Mouse (Mus musculus): Measurements from ENCODE around the gene Rps18. TPM values are rescaled to one million over a fixed set of nuclear protein-coding genes. Genes with fewer than 3 reads are reported as not detected.

The Rps18 gene
- total and polyA plus RNA-seq, 2 experiments from 2014 or later, result 845 to 1,548 TPM

DNA sequence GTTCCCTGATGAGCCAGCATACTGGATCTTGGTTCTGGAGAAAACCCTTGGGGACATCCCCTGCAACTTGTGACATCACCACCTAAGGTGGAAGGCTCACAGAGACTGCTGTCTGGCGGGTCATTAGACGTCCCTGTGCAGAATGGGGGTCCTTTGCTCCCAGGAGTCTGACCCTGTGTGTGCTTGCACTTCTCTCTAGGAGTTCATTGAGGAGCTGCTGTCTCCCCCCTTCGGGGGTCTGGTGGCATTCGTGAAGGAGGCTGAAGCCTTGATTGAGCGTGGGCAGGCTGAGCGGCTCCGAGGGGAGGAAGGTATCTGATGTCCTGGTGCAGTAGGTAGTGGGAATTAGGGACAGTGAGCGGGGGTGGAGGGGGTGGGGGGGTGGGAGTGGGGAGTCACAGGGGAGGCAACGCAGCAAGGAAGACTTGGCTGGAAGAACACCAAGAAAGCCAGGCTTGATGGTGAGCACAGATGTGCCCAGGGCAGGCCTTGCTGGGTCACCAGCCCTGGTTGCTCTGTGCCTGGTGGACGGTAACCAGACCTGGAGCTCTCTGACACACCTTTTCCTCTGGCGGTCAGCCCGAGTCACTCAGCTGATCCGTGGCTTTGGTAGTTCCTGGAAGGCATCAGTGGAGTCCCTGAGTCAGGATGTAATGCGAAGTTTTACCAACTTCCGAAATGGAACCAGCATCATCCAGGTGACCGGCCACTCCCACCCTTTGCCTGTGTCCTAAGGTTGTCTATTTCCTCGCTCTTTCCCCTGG lies 9.5 kb upstream of the Rps18 start:
- 90% methylated on average over 17 of the region's 17 CpGs for WGBS
- H3K9ac ChIP-seq (replicated peaks; ENCODE audit: low read depth, low read length), result no peak overlapping the region
- no peaks in the 10 kb centered on the region for H3K4me1 ChIP-seq (ENCODE audit: control insufficient read depth, insufficient read depth)
- H3K9me3 ChIP-seq (replicated peaks; ENCODE audit: control insufficient read depth, low read length), result peaks cover 3% of the 10 kb centered on the region; the same call in 1 of the 2 replicates
- peaks cover 39% of the 10 kb centered on the region for H3K36me3 ChIP-seq (replicated peaks; ENCODE audit: control insufficient read depth, insufficient read depth, low read length)
- H3K4me3 ChIP-seq (ENCODE audit: low read depth, low read length), result no peak overlapping the region
- H3K27ac ChIP-seq (ENCODE audit: low read depth), result no peak overlapping the region
- TF ChIP-seq CTCF (IDR thresholded peaks at IDR 0.05; ENCODE audit: low read depth) (no peak), EP300 (IDR thresholded peaks at IDR 0.05; ENCODE audit: low read depth) (no peak)
- H3K4me2 ChIP-seq (ENCODE audit: low read depth, low read length), result no peak overlapping the region
- ATAC-seq (ENCODE audit: insufficient read depth, low read depth) (no peak), DNase-seq (ENCODE audit: low spot score) (no peak)
- no peaks in the 10 kb centered on the region for H3K27me3 ChIP-seq (ENCODE audit: control insufficient read depth, insufficient read depth, low read length)

DNA sequence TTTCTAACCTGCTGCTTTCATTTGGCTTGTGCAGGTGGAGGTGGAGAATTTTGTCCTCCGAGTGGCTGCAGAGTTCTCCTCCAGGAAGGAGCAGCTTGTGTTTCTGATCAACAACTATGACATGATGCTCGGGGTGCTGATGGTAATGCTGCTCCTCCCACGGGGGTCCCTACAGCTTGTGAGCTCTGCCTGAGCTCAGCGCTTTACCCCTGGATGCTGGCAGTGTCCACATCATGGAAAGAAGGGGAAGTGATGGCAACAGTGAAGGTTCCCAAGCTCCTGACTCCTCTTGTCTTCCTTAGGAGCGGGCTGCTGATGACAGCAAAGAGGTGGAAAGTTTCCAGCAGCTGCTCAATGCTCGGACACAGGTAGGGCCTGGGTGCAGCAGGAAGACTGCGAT lies 7.1 kb upstream of the Rps18 start:
- Histone ChIP-seq H3K9me3 (replicated peaks; ENCODE audit: control insufficient read depth, low read length) (no peaks in the 10 kb centered on the region), H3K9ac (replicated peaks; ENCODE audit: low read depth, low read length) (no peak overlapping the region), H3K4me3 (ENCODE audit: low read depth, low read length) (no peak overlapping the region), H3K27ac (ENCODE audit: low read depth) (no peak overlapping the region), H3K4me1 (ENCODE audit: control insufficient read depth, insufficient read depth) (no peaks in the 10 kb centered on the region), H3K4me2 (ENCODE audit: low read depth, low read length) (no peak overlapping the region), H3K27me3 (ENCODE audit: control insufficient read depth, insufficient read depth, low read length) (no peaks in the 10 kb centered on the region), H3K36me3 (replicated peaks; ENCODE audit: control insufficient read depth, insufficient read depth, low read length) (peaks cover 59% of the 10 kb centered on the region)
- ATAC-seq (ENCODE audit: insufficient read depth, low read depth) (no peak), DNase-seq (ENCODE audit: low spot score) (no peak)
- TF ChIP-seq CTCF (IDR thresholded peaks at IDR 0.05; ENCODE audit: low read depth), result no peak
- TF ChIP-seq EP300 (IDR thresholded peaks at IDR 0.05; ENCODE audit: low read depth), result no peak
- WGBS, result 91% methylated on average over 7 of the region's 7 CpGs

DNA sequence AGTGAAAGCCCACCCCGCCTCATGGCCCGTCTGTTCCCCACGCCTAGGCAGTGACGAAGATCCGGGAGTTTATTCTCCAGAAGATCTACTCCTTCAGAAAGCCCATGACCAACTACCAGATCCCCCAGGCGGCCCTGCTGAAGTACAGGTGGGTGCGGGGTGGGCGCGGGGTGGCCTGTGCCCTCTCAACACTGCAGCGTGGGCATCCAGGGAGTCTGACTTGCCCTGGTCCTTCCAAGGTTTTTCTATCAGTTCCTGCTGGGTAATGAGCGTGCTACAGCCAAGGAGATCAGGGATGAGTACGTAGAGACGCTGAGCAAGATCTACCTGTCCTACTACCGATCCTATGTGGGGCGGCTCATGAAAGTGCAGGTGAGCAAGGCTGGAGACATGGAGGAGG lies 4.1 kb upstream of the Rps18 start:
- H3K4me3 ChIP-seq (ENCODE audit: low read depth, low read length), result no peak overlapping the region
- H3K4me2 ChIP-seq (ENCODE audit: low read depth, low read length), result no peak overlapping the region
- DNase-seq (ENCODE audit: low spot score) (no peak), ATAC-seq (ENCODE audit: insufficient read depth, low read depth) (no peak)
- no peak overlapping the region for H3K9ac ChIP-seq (replicated peaks; ENCODE audit: low read depth, low read length)
- H3K27me3 ChIP-seq (ENCODE audit: control insufficient read depth, insufficient read depth, low read length), result no peaks in the 10 kb centered on the region
- 93% methylated on average over 15 of the region's 15 CpGs for WGBS
- H3K4me1 ChIP-seq (ENCODE audit: control insufficient read depth, insufficient read depth), result peaks cover 6% of the 10 kb centered on the region; the same call in 1 of the 2 replicates
- no peaks in the 10 kb centered on the region for H3K9me3 ChIP-seq (replicated peaks; ENCODE audit: control insufficient read depth, low read length)
- H3K36me3 ChIP-seq (replicated peaks; ENCODE audit: control insufficient read depth, insufficient read depth, low read length), result peaks cover 49% of the 10 kb centered on the region
- H3K27ac ChIP-seq (ENCODE audit: low read depth), result no peak overlapping the region
- TF ChIP-seq EP300 (IDR thresholded peaks at IDR 0.05; ENCODE audit: low read depth) (no peak), CTCF (IDR thresholded peaks at IDR 0.05; ENCODE audit: low read depth) (no peak)

DNA sequence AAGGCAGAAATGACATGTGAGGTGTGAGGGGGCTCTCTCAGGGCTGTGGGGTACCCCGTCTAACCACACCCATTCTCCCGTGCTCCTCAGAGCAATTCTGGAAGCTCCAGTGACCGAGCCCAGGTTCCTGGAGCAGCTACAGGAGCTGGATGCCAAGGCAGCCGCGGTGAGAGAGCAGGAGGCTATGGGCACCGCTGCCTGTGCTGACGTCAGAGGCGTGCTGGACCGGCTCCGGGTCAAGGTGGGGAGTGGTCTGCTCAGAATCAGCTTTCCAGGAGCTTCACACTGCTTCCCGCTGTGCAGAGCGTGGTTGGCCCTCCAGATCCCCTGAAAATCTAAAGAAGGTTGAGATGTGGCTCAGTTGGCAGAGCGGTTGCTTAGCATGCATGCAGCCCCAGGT lies 3.3 kb upstream of the Rps18 start:
- Histone ChIP-seq H3K9me3 (replicated peaks; ENCODE audit: control insufficient read depth, low read length) (no peaks in the 10 kb centered on the region), H3K4me3 (ENCODE audit: low read depth, low read length) (no peak overlapping the region), H3K27ac (ENCODE audit: low read depth) (no peak overlapping the region), H3K27me3 (ENCODE audit: control insufficient read depth, insufficient read depth, low read length) (no peaks in the 10 kb centered on the region), H3K9ac (replicated peaks; ENCODE audit: low read depth, low read length) (no peak overlapping the region), H3K36me3 (replicated peaks; ENCODE audit: control insufficient read depth, insufficient read depth, low read length) (peaks cover 46% of the 10 kb centered on the region), H3K4me2 (ENCODE audit: low read depth, low read length) (no peak overlapping the region), H3K4me1 (ENCODE audit: control insufficient read depth, insufficient read depth) (peaks cover 13% of the 10 kb centered on the region)
- DNase-seq (ENCODE audit: low spot score) (no peak), ATAC-seq (ENCODE audit: insufficient read depth, low read depth) (no peak)
- TF ChIP-seq EP300 (IDR thresholded peaks at IDR 0.05; ENCODE audit: low read depth) (no peak), CTCF (IDR thresholded peaks at IDR 0.05; ENCODE audit: low read depth) (no peak)
- WGBS, result 95% methylated on average over 13 of the region's 13 CpGs

DNA sequence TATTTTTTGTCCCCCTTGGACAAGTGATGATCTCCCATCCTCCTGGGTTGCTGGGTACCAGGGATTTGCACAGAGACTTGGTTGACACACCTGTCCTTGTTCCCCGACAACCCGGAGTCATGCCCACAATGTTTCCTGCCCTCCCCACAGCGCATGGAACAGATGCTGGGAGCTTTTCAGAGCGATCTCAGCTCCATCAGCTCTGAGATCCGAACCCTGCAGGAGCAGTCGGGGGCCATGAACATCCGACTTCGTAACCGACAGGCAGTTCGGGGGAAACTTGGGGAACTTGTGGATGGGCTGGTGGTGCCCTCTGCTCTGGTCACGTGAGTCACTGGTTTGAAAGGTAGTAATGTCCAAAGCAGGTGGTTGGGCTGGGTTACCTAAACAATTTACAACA lies 2.6 kb upstream of the Rps18 start:
- Histone ChIP-seq H3K27me3 (ENCODE audit: control insufficient read depth, insufficient read depth, low read length) (no peaks in the 10 kb centered on the region), H3K4me2 (ENCODE audit: low read depth, low read length) (no peak overlapping the region), H3K4me1 (ENCODE audit: control insufficient read depth, insufficient read depth) (peaks cover 15% of the 10 kb centered on the region), H3K36me3 (replicated peaks; ENCODE audit: control insufficient read depth, insufficient read depth, low read length) (peaks cover 40% of the 10 kb centered on the region), H3K4me3 (ENCODE audit: low read depth, low read length) (no peak overlapping the region), H3K27ac (ENCODE audit: low read depth) (no peak overlapping the region), H3K9me3 (replicated peaks; ENCODE audit: control insufficient read depth, low read length) (no peaks in the 10 kb centered on the region), H3K9ac (replicated peaks; ENCODE audit: low read depth, low read length) (no peak overlapping the region)
- no peak for DNase-seq (ENCODE audit: low spot score)
- TF ChIP-seq EP300 (IDR thresholded peaks at IDR 0.05; ENCODE audit: low read depth), result no peak
- 90% methylated on average over 11 of the region's 11 CpGs for WGBS
- no peak for ATAC-seq (ENCODE audit: insufficient read depth, low read depth)

DNA sequence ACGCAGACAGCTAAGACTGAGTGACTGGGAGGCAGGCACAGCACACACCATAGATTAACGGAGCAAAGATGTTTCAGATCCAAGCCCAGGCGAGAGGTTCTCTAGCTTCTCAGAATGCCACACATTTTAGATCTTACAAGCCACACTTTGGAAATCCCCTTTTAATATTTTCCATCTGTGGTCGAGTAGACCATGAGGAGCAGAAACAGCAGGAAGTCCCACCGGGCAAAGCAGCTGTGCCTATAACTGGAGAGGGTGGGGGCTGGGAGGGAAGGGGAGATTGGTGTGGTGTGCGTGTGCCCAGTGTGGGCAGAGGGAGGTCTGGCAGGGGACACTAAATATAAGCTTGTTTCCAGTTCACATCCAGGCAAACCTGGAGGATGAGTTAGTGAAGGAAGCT lies 1.7 kb upstream of the Rps18 start:
- Histone ChIP-seq H3K27ac (ENCODE audit: low read depth) (no peak overlapping the region), H3K27me3 (ENCODE audit: control insufficient read depth, insufficient read depth, low read length) (no peaks in the 10 kb centered on the region), H3K9me3 (replicated peaks; ENCODE audit: control insufficient read depth, low read length) (no peaks in the 10 kb centered on the region), H3K4me1 (ENCODE audit: control insufficient read depth, insufficient read depth) (peaks cover 15% of the 10 kb centered on the region), H3K36me3 (replicated peaks; ENCODE audit: control insufficient read depth, insufficient read depth, low read length) (peaks cover 40% of the 10 kb centered on the region), H3K4me3 (ENCODE audit: low read depth, low read length) (no peak overlapping the region), H3K9ac (replicated peaks; ENCODE audit: low read depth, low read length) (no peak overlapping the region), H3K4me2 (ENCODE audit: low read depth, low read length) (no peak overlapping the region)
- no peak for DNase-seq (ENCODE audit: low spot score)
- no peak for ATAC-seq (ENCODE audit: insufficient read depth, low read depth)
- WGBS, result 81% methylated on average over 6 of the region's 6 CpGs
- TF ChIP-seq EP300 (IDR thresholded peaks at IDR 0.05; ENCODE audit: low read depth) (no peak), CTCF (IDR thresholded peaks at IDR 0.05; ENCODE audit: low read depth) (no peak)

Measured in heart, postnatal 0 days (tissue).